Mouse (Mus musculus): ENCODE measurements around the gene Krtap10-10.
"Not testable (repeated sequence)": the region's sequence is repeated elsewhere in the genome, so short reads cannot be mapped to it uniquely, and the experiment has no call there.

The Krtap10-10 gene

DNA sequence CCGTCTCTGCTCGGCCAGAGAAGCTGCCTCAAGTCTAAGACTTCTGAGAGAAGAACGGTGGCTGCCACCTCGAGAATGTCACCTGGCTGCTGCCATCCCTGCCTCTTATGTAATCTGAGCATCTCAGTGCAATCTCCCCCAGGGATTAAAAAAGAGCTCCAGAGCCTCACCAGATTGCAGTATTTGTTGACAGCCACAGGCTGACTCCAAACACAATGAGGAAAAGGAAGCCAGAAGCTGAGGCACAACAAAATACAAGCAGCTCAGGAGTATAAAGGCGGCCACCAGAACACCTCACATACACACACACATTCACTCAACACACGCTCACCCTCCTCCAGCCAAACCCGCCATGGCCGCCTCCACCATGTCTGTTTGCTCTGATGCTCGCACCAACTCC is at the start of gene Krtap10-10:
Gene Krtap10-10, plus strand, starts transcription at position 301 of the 400 bp plus-strand sequence.
- DNase-seq (ENCODE audit: low read depth, low spot score) = no peak

DNA sequence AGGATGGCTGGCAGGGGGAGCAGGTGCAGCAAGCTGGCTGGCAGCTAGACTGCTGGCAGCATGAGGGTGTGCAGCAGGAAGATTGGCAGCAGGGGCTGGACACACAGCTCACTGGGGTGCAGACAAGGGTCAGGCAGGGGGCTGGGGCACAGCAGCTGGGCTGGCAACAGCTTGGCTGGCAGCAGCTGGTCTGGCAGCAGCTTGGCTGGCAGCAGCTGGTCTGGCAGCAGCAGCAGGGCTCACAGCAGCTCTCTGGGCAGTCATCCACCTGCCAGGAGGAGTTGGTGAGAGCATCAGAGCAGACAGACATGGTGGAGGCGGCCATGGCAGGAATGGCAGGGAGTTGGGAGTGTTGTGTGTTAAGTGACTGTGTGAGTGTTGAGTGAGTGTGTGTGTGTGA is 47.9 kb upstream of the Krtap10-10 start, which contains the start of gene Gm7137:
Gene Gm7137, minus strand, starts transcription at position 325 of the 400 bp plus-strand sequence.
- DNase-seq (ENCODE audit: low read depth, low spot score) = not testable (repeated sequence)

DNA sequence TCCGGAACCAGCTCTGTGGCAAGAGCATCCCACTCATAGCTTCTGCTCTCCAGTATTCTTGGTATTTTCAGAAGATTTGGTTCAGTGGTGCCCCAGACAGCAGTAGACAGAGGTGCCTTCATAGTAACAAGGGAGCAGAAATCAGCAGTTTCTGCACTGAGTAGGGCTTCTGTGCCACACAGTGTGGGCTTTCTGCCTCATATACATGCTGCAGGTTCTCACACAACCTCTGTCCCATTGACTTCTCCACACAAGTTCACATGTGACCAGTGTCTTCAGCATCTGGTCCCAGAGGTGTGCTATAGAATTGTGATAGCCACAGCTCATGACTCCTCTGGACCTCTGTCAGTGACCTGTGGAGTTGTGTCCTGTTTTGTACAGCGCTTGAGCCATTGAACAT is 47.1 kb upstream of the Krtap10-10 start:
- DNase-seq (ENCODE audit: low read depth, low spot score) = no peak

DNA sequence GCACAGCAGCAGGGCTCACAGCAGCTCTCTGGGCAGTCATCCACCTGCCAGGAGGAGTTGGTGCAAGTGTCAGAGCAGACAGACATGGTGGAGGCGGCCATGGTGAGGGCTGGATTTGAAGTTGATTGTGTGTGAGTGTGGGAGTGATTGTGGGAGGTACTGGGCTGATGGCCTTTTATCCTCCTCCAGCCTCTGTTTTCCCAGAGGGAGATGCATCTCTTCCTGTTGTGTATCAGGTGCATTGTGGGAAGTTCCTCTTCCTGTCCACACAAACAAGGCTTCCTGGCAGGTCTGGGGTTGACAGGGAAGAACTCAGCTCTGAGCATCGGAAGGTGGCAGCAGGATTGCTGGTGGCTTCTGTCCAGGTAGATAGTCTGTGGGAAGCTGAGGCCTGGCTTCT is 40.8 kb upstream of the Krtap10-10 start, which contains the start of gene Gm9639:
Gene Gm9639, minus strand, starts transcription at position 101 of the 400 bp plus-strand sequence.
- no peak for DNase-seq (ENCODE audit: low read depth, low spot score)

DNA sequence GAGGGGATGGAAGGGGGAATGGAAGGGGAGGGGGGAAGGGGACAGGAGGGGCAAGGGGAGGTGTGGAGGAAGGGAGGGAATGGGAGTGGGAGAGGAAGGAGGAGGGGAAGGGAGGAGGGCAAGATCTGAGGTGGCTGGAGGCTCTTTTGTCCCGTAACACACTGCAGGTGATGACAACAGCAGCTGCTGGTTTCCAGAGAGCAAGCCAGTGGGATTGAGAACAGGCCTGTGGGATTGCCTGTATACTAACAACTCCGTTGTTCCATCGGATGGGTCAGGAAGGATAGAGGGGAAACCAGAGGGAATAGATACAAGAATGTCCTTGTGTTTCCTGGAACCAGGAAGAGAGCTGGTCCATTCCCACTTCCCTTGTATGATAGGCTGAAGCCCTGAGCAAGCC is 38.1 kb upstream of the Krtap10-10 start:
- DNase-seq (ENCODE audit: low read depth, low spot score) = no peak

GRCm38 (mm10) chr10:77798164-77798920 is 37.4 kb upstream of the Krtap10-10 start:
- not testable (repeated sequence) for DNase-seq (ENCODE audit: low read depth, low spot score)

- DNase-seq (ENCODE audit: low read depth, low spot score) = no peak
These were observed 36.7 kb upstream of the Krtap10-10 start, which contains the start of gene Gm19668 for GRCm38 (mm10) chr10:77798921-77799508. Gene Gm19668 (minus strand): TSS chr10:77799133.

DNA sequence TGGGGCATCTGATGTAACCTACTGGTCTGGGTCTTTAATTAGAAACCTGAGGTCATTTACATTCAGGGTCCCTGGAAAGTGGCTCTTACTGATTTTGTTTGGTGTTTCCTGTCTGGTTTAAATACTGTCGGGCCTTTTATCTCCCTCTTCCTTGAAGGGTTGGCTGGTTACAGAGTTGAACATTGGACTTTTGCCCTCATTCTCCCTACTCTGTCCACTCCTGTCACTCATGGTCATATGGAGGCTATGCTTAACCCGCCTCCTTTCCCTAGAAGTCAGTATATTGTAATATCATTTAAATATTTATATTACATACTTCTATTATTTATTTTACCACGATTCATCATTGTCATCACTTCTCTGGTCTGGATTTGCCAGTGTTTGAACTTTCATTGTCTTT is 31.7 kb upstream of the Krtap10-10 start:
- no peak for DNase-seq (ENCODE audit: low read depth, low spot score)

GRCm38 (mm10) chr10:77811743-77812142 is 24.0 kb upstream of the Krtap10-10 start, which contains the start of gene Gm9507:
Gene Gm9507 (minus strand): TSS chr10:77811843.
- DNase-seq (ENCODE audit: low read depth, low spot score) = no peak

- no peak for DNase-seq (ENCODE audit: low read depth, low spot score)
These were observed 21.4 kb upstream of the Krtap10-10 start, which contains the start of gene Gm2696 for GRCm38 (mm10) chr10:77814382-77814781. Gene Gm2696 (plus strand): TSS chr10:77814682.

DNA sequence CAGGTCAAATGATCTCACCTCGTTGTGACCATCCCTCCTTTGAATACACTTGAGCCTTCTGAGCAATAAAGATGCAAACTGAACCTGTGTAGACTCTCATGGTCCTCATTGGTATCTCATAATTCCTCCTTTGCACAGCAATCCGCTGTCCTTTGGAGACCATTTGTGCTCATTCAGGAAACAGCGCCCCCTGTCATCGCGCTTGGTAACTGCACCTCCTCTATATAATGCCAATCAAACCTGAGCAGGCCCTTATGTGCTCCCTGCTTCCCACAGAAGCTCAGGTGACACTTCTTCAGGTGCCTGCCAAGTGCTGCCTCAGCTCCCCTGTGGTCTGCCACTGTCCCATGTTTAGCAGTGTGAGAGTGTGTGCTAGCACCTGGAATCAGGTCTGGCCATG is 20.2 kb upstream of the Krtap10-10 start:
- DNase-seq (ENCODE audit: low read depth, low spot score) = peak; percentile 49

DNA sequence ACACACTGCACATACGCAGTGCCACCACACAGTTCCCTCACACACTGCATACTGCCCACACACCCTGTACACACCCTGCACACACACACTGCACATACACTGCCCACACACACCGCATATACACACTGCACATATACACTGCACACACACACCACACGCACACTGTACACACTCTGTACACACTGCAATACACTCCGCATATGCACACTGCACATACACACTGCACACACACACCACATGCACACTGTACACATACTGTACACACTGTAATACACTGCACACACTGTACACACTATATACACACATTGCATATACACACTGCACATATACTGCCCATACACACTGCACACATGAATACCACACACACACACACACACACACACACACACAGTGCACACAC is 17.2 kb upstream of the Krtap10-10 start:
- no peak for DNase-seq (ENCODE audit: low read depth, low spot score)

GRCm38 (mm10) chr10:77819203-77819602 is 16.5 kb upstream of the Krtap10-10 start:
- no peak for DNase-seq (ENCODE audit: low read depth, low spot score)

DNA sequence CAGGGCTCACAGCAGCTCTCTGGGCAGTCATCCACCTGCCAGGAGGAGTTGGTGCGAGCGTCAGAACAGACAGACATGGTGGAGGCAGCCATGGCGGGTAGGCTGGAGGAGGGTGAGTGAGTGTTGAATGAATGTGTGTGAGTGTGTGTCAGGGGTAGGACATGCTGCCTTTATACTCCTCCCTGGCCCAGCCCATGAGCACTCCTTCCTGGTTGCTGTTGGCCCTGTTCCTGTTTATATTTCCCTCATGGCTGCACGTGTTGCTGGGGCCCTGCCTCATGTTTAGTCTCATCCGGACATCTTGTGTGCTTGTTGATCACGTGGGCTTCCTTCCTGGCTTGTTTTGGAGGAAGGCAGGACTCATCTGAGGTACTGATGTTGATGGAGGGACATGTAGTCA is 8.8 kb upstream of the Krtap10-10 start, which contains the start of gene Krtap10-4:
Gene Krtap10-4, minus strand, starts transcription at position 145 of the 400 bp plus-strand sequence.
- DNase-seq (ENCODE audit: low read depth, low spot score) = no peak

GRCm38 (mm10) chr10:77839006-77839405 is 3.3 kb downstream of the Krtap10-10 start:
- no peak for DNase-seq (ENCODE audit: low read depth, low spot score)

DNA sequence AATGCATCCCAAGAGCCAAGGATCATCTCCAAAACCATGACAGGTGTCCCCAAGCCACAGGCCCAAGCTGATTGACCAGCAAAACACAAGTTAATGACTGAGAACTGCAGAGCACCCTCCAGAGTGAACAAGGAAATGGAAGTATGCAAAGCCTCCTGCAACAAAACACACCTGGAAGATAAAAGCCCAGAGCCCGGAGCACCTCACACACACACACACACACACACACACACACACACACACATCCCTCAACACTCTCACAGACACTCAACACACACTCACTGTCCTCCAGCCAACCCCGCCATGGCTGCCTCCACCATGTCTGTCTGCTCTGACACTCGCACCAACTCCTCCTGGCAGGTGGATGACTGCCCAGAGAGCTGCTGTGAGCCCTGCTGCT is 10.8 kb downstream of the Krtap10-10 start, which contains the start of gene Gm36176:
Gene Gm36176, plus strand, starts transcription at position 301 of the 400 bp plus-strand sequence.
- no peak for DNase-seq (ENCODE audit: low read depth, low spot score)

- DNase-seq (ENCODE audit: low read depth, low spot score) = no peak
These were observed 11.2 kb downstream of the Krtap10-10 start for GRCm38 (mm10) chr10:77846961-77847360.

DNA sequence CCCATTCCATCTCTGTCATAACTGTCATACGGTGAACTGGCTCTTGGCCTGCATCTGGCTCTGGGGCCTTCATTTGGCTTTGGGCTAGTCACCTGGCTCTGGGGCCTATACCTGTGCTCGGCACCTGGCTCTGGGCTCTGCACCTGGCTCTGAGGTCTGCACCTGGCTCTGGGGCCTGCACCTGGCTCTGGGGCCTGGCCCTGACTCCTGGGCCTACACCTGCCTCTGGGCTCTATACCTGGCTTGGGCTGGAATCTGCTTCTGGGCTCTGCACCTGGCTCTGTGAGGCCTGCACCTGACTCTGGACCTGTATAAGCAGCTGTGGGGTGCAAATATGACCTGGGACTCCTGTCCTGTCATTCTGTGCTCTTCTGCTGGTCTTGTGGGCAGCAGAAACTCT is 11.8 kb downstream of the Krtap10-10 start:
- DNase-seq (ENCODE audit: low read depth, low spot score) = no peak

DNA sequence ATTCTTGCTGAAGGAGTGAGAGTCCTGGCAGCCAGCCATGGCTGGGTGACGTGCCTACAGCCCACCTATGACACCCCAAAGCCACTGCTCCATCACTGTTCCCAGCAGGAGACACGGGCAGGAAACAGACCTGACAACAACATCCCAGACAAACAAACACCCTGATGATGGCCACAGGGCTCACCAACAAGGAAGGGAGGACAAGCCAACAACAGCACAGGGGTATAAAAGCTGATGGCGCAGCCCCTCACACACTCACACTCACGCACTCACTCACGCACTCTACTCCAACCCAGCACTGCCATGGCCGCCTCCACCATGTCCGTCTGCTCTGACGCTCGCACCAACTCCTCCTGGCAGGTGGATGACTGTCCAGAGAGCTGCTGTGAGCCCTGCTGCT is 16.8 kb downstream of the Krtap10-10 start, which contains the start of gene Gm10318:
Gene Gm10318, plus strand, starts transcription at position 301 of the 400 bp plus-strand sequence.
- no peak for DNase-seq (ENCODE audit: low read depth, low spot score)

DNA sequence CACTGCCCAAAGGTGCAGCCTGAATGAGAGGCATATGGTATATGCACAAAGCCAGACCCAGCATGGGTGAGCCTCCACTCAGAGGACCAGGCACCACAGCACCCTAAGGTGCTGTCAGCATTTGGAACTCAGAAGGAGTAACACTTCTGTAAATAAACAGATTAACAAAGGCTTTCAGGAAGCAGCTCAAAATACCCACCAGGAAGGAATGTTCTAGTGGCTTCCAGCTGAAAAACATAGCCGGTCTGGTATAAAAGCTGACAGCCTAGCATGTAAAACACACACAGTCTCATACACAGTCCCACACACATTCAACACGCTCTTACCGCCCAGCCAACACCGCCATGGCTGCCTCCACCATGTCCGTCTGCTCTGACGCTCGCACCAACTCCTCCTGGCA is 25.9 kb downstream of the Krtap10-10 start, which contains the start of gene Gm3285:
Gene Gm3285, plus strand, starts transcription at position 301 of the 400 bp plus-strand sequence.
- no peak for DNase-seq (ENCODE audit: low read depth, low spot score)

DNA sequence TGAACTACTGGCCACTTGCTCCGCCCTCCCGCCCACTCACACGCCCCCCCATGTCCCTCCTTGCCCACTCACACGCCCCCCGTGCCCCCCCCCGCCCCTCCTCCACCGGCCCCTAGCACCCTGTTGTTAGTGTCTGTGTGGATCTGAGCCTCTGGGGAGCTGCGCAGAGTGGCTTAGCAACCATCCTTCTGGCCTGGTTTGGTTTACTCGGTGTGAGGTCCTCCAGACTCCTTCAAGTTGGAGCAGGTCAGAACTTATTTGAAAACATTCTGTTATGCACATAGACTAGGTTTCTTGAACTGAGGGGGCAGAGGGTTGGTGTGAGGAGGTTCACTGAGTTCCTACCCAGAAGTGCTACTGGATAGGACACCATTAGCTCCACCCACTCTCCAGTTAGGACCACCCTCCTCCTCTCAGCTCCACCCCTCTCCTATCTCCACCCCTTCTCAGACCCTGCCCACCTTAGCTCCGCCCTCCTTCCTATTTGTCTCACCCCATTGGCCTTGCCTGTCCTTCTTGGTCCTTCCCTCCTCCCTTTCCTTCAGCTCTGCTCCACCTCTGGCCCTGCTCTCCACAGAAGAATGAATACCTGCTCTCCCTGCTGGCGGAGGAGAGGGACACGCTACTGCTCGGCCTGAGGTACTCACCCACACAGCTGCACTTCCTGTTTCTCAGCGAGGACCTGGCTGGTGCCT is 28.5 kb downstream of the Krtap10-10 start:
- DNase-seq (ENCODE audit: low read depth, low spot score) = peak; percentile 94

- DNase-seq (ENCODE audit: low read depth, low spot score) = no peak
These were observed 29.0 kb downstream of the Krtap10-10 start for GRCm38 (mm10) chr10:77864762-77865143.
